Mouse (Mus musculus): ENCODE results near the gene Rpl27a.

- TF ChIP-seq POLR2A (IDR thresholded peaks at IDR 0.05; ENCODE audit: insufficient read depth, low read depth, low read length): no peak
- no peak for TF ChIP-seq CTCF (IDR thresholded peaks at IDR 0.05)
- TF ChIP-seq EP300 (IDR thresholded peaks at IDR 0.05; ENCODE audit: insufficient read depth, low read depth, low read length): no peak
These were observed 25.3 kb upstream of the Rpl27a start for GRCm38 (mm10) chr7:109493319-109494316.

Measured in heart, adult 2 months (tissue).